Mouse (Mus musculus): ENCODE data around the gene Ngp. TPM values are rescaled to one million over a fixed set of nuclear protein-coding genes. Genes with fewer than 3 reads are reported as not detected.
A peak's percentile ranks its signal among the peaks of the same experiment; 100 is the strongest.

Ngp gene
- polyA plus RNA-seq, 1 experiment from 2014 or later: 6.5 TPM

- H3K27ac ChIP-seq (ENCODE audit: low read length): no peak overlapping the region
- H3K9ac ChIP-seq (ENCODE audit: low read length): no peak overlapping the region
- H3K4me1 ChIP-seq (ENCODE audit: control insufficient read depth, insufficient read depth, low read length): no peaks in the 10 kb centered on the region
- ATAC-seq (replicated peaks; ENCODE audit: extremely low read depth, insufficient read depth, low FRiP score): peak; percentile 60
- no peaks in the 10 kb centered on the region for H3K27me3 ChIP-seq (ENCODE audit: control insufficient read depth, insufficient read depth, low read length)
- H3K36me3 ChIP-seq (ENCODE audit: control insufficient read depth, insufficient read depth): peaks cover 10% of the 10 kb centered on the region
- H3K4me3 ChIP-seq (ENCODE audit: low read length): no peak overlapping the region
- no peak overlapping the region for H3K4me2 ChIP-seq (ENCODE audit: low read depth, low read length)
- H3K9me3 ChIP-seq (replicated peaks; ENCODE audit: control insufficient read depth, low read length): no peaks in the 10 kb centered on the region
- 27% methylated on average over 11 of the region's 11 CpGs for WGBS
Observed at GRCm38 (mm10) chr9:110448857-110449617, 29.5 kb downstream of the Ngp start.

- Histone ChIP-seq H3K9ac (ENCODE audit: low read length) (no peak overlapping the region), H3K4me2 (ENCODE audit: low read depth, low read length) (no peak overlapping the region), H3K4me3 (ENCODE audit: low read length) (no peak overlapping the region), H3K4me1 (ENCODE audit: control insufficient read depth, insufficient read depth, low read length) (no peaks in the 10 kb centered on the region), H3K9me3 (replicated peaks; ENCODE audit: control insufficient read depth, low read length) (no peaks in the 10 kb centered on the region), H3K27me3 (ENCODE audit: control insufficient read depth, insufficient read depth, low read length) (no peaks in the 10 kb centered on the region), H3K36me3 (ENCODE audit: control insufficient read depth, insufficient read depth) (peaks cover 10% of the 10 kb centered on the region), H3K27ac (ENCODE audit: low read length) (no peak overlapping the region)
- ATAC-seq (replicated peaks; ENCODE audit: extremely low read depth, insufficient read depth, low FRiP score): no peak
- WGBS: 59% methylated on average over 3 of the region's 3 CpGs
Observed at GRCm38 (mm10) chr9:110452523-110452922, 33.0 kb downstream of the Ngp start.

- Histone ChIP-seq H3K9ac (ENCODE audit: low read length) (no peak overlapping the region), H3K4me3 (ENCODE audit: low read length) (no peak overlapping the region), H3K27ac (ENCODE audit: low read length) (no peak overlapping the region), H3K9me3 (replicated peaks; ENCODE audit: control insufficient read depth, low read length) (no peaks in the 10 kb centered on the region), H3K36me3 (ENCODE audit: control insufficient read depth, insufficient read depth) (no peaks in the 10 kb centered on the region), H3K4me1 (ENCODE audit: control insufficient read depth, insufficient read depth, low read length) (peaks cover 12% of the 10 kb centered on the region), H3K4me2 (ENCODE audit: low read depth, low read length) (no peak overlapping the region), H3K27me3 (ENCODE audit: control insufficient read depth, insufficient read depth, low read length) (no peaks in the 10 kb centered on the region)
- no peak for ATAC-seq (replicated peaks; ENCODE audit: extremely low read depth, insufficient read depth, low FRiP score)
- WGBS: 90% methylated on average over 3 of the region's 3 CpGs
Observed at GRCm38 (mm10) chr9:110457926-110458325, 38.4 kb downstream of the Ngp start.

GRCm38 (mm10) chr9:110459145-110459727 is 39.7 kb downstream of the Ngp start:
- 19% methylated on average over 2 of the region's 2 CpGs for WGBS

GRCm38 (mm10) chr9:110460884-110461815 is 41.6 kb downstream of the Ngp start:
- ATAC-seq (replicated peaks; ENCODE audit: extremely low read depth, insufficient read depth, low FRiP score): no peak
- peak overlapping the region; percentile 46; the same call in 1 of the 2 replicates for H3K27ac ChIP-seq (ENCODE audit: low read length)
- no peak overlapping the region for H3K9ac ChIP-seq (ENCODE audit: low read length)
- H3K27me3 ChIP-seq (ENCODE audit: control insufficient read depth, insufficient read depth, low read length): no peaks in the 10 kb centered on the region
- H3K4me2 ChIP-seq (ENCODE audit: low read depth, low read length): no peak overlapping the region
- H3K4me3 ChIP-seq (ENCODE audit: low read length): no peak overlapping the region
- no peaks in the 10 kb centered on the region; the same call in 1 of the 2 replicates for H3K9me3 ChIP-seq (replicated peaks; ENCODE audit: control insufficient read depth, low read length)
- WGBS: 70% methylated on average over 18 of the region's 18 CpGs
- H3K4me1 ChIP-seq (ENCODE audit: control insufficient read depth, insufficient read depth, low read length): peaks cover 12% of the 10 kb centered on the region
- no peaks in the 10 kb centered on the region; the same call in 1 of the 2 replicates for H3K36me3 ChIP-seq (ENCODE audit: control insufficient read depth, insufficient read depth)

More at GRCm38 (mm10) chr9:110459145-110459727, 39.7 kb downstream of the Ngp start:
- ATAC-seq (replicated peaks; ENCODE audit: extremely low read depth, insufficient read depth, low FRiP score): no peak
- peak overlapping the region; percentile 70 for H3K27ac ChIP-seq (ENCODE audit: low read length)
- H3K9me3 ChIP-seq (replicated peaks; ENCODE audit: control insufficient read depth, low read length): no peaks in the 10 kb centered on the region
- H3K9ac ChIP-seq (ENCODE audit: low read length): no peak overlapping the region
- H3K36me3 ChIP-seq (ENCODE audit: control insufficient read depth, insufficient read depth): no peaks in the 10 kb centered on the region
- peaks cover 12% of the 10 kb centered on the region for H3K4me1 ChIP-seq (ENCODE audit: control insufficient read depth, insufficient read depth, low read length)
- no peaks in the 10 kb centered on the region for H3K27me3 ChIP-seq (ENCODE audit: control insufficient read depth, insufficient read depth, low read length)
- H3K4me3 ChIP-seq (ENCODE audit: low read length): no peak overlapping the region
- no peak overlapping the region for H3K4me2 ChIP-seq (ENCODE audit: low read depth, low read length)

- H3K4me2 ChIP-seq (ENCODE audit: low read depth, low read length): no peak overlapping the region
- no peak overlapping the region for H3K4me3 ChIP-seq (ENCODE audit: low read length)
- H3K36me3 ChIP-seq (ENCODE audit: control insufficient read depth, insufficient read depth): no peaks in the 10 kb centered on the region; the same call in 1 of the 2 replicates
- no peak overlapping the region for H3K27ac ChIP-seq (ENCODE audit: low read length)
- no peak for ATAC-seq (replicated peaks; ENCODE audit: extremely low read depth, insufficient read depth, low FRiP score)
- no peak overlapping the region for H3K9ac ChIP-seq (ENCODE audit: low read length)
- H3K27me3 ChIP-seq (ENCODE audit: control insufficient read depth, insufficient read depth, low read length): no peaks in the 10 kb centered on the region
- H3K9me3 ChIP-seq (replicated peaks; ENCODE audit: control insufficient read depth, low read length): no peaks in the 10 kb centered on the region; the same call in 1 of the 2 replicates
- peaks cover 12% of the 10 kb centered on the region for H3K4me1 ChIP-seq (ENCODE audit: control insufficient read depth, insufficient read depth, low read length)
- 78% methylated on average over 7 of the region's 7 CpGs for WGBS
Observed at GRCm38 (mm10) chr9:110462321-110462720, 42.8 kb downstream of the Ngp start.

- WGBS: 86% methylated on average over 6 of the region's 6 CpGs
Observed at GRCm38 (mm10) chr9:110463983-110464591, 44.5 kb downstream of the Ngp start.

GRCm38 (mm10) chr9:110465336-110465735 is 45.8 kb downstream of the Ngp start:
- H3K27ac ChIP-seq (ENCODE audit: low read length): no peak overlapping the region
- H3K4me3 ChIP-seq (ENCODE audit: low read length): no peak overlapping the region
- H3K9me3 ChIP-seq (replicated peaks; ENCODE audit: control insufficient read depth, low read length): no peaks in the 10 kb centered on the region; the same call in 1 of the 2 replicates
- ATAC-seq (replicated peaks; ENCODE audit: extremely low read depth, insufficient read depth, low FRiP score): no peak
- H3K36me3 ChIP-seq (ENCODE audit: control insufficient read depth, insufficient read depth): no peaks in the 10 kb centered on the region; the same call in 1 of the 2 replicates
- no peak overlapping the region for H3K4me2 ChIP-seq (ENCODE audit: low read depth, low read length)
- no peak overlapping the region for H3K9ac ChIP-seq (ENCODE audit: low read length)
- no peaks in the 10 kb centered on the region for H3K4me1 ChIP-seq (ENCODE audit: control insufficient read depth, insufficient read depth, low read length)
- H3K27me3 ChIP-seq (ENCODE audit: control insufficient read depth, insufficient read depth, low read length): no peaks in the 10 kb centered on the region
- 91% methylated on average over 6 of the region's 6 CpGs for WGBS

More at GRCm38 (mm10) chr9:110463983-110464591, 44.5 kb downstream of the Ngp start:
- no peak overlapping the region for H3K4me3 ChIP-seq (ENCODE audit: low read length)
- H3K27ac ChIP-seq (ENCODE audit: low read length): no peak overlapping the region
- peaks cover 8% of the 10 kb centered on the region for H3K4me1 ChIP-seq (ENCODE audit: control insufficient read depth, insufficient read depth, low read length)
- H3K9me3 ChIP-seq (replicated peaks; ENCODE audit: control insufficient read depth, low read length): no peaks in the 10 kb centered on the region; the same call in 1 of the 2 replicates
- H3K36me3 ChIP-seq (ENCODE audit: control insufficient read depth, insufficient read depth): no peaks in the 10 kb centered on the region; the same call in 1 of the 2 replicates
- H3K4me2 ChIP-seq (ENCODE audit: low read depth, low read length): no peak overlapping the region
- no peak overlapping the region for H3K9ac ChIP-seq (ENCODE audit: low read length)
- no peaks in the 10 kb centered on the region for H3K27me3 ChIP-seq (ENCODE audit: control insufficient read depth, insufficient read depth, low read length)
- ATAC-seq (replicated peaks; ENCODE audit: extremely low read depth, insufficient read depth, low FRiP score): no peak
